Mouse (Mus musculus) left cerebral cortex, adult 2 months (tissue): ENCODE measurements around the gene Prcc. TPM values are rescaled to one million over a fixed set of nuclear protein-coding genes. Genes with fewer than 3 reads are reported as not detected.

Experiments used
- DNase-seq, 2 experiments: peaks; one replicate each; pipeline ENCODE4 v3.0.0; 2021 to 2022; ENCODE audit warnings: low spot score in 2 of 2, mixed read lengths in 1 of 2; ENCODE audit errors: extremely low spot score in 1 of 2
- H3K27ac ChIP-seq: fragments of 200-600 bp; 2 replicates; pipeline ENCODE4 v1.8.1; 2022
- H3K4me3 ChIP-seq: fragments of 200-600 bp; 2 replicates; pipeline ENCODE4 v1.8.1; 2022
- CTCF ChIP-seq: fragments of 200-600 bp; IDR thresholded peaks from 2 replicates; pipeline ENCODE4 v1.8.1; 2022; ENCODE audit warnings: antibody characterized with exemption, mild to moderate bottlenecking, moderate library complexity
- intact Hi-C: fragments of 180-260 bp; cut with DNase I; formaldehyde crosslinking; loops from one replicate; pipeline ENCODE4 v1.15.1; 2025
- total RNA-seq, 2 experiments: library from RNA; stranded (reverse); gene quantifications; 2 replicates each; pipeline ENCODE4 v1.2.3; 2021

Gene Prcc
- total RNA-seq, 2 experiments from 2014 or later = 58.3 to 60.6 TPM

DNA sequence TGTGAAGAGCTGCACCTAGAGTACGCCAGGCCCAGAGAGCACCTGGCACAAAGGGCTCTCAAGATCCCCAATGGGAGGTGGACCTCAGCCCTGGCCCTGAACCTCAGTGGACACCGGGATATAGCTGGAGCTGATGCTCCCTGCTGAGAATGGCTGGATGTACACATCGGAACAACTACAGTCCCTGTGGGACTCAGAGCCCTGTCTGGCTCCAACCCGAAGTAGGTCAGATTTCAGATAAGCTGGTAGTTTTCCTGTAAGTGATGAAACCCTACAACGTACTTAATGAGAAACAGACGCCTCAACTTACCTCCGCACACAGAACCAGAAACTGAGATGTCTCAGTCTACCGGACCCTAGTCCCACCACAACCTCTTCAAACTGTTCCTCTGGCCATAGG, 27.7 kb downstream of the Prcc start:
- H3K4me3 ChIP-seq = no peak overlapping the region
- DNase-seq = no peak
- TF ChIP-seq CTCF = no peak
- intact Hi-C loops = no loop called here
- no peak overlapping the region for H3K27ac ChIP-seq

DNA sequence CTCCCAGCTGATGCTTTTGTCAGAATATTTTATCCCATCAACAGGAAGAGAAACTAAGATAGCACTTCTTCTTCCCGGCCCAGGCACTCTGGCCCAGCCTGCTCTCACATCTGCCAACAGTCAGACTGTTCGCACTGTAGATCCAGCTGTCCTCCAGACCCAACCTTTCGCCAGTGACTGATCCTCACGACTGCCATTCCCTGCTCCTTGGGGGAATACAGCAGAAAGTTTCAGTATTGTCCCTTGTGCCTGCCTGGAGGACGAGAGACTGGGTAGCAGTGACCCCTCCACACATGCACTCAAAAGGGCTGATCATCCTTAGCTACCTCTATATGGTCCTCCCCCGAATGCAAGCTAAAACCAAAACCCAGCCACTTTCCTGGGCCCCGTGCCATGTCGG, 29.5 kb downstream of the Prcc start:
- DNase-seq = no peak
- H3K4me3 ChIP-seq = no peak overlapping the region
- intact Hi-C loops = no loop called here
- no peak overlapping the region for H3K27ac ChIP-seq
- TF ChIP-seq CTCF = no peak

DNA sequence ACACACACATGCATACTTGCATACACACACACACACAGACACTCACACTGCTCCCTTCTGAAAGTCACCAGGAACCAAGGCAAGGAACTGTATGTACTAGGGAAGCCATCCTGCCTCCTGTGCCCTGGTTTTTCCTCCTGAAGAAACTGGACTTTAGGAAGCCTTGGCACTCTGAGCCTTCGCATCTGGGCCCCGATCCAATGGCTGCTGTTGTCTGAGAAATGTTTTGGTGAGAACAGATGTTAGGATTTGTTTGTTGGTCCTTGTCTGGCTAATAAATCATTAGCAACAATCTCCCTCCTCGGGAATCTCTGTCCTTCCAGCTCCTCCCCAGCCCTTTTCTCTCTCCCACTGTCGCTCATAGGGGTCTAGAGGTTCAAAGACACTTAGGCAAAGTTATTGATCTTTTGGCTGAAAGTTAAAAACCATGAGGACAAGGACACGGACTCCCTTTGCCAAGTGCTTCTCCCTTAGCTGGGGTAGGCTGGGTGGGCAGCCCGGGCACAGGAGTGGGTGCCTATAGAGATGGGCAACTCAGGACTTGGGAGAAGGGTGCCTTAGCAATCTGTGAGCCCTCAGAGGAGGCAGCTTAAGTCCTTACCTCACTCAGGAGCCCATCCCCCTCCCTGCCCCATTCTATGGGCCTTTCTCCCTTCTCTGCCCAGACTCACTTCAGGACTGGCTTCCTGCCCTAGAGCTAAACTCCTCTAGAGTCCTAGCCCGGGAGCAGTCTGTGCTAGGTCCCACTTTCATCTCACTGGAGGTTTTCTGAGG, 30.4 kb downstream of the Prcc start:
- intact Hi-C loops = no loop called here
- no peak overlapping the region for H3K27ac ChIP-seq

DNA sequence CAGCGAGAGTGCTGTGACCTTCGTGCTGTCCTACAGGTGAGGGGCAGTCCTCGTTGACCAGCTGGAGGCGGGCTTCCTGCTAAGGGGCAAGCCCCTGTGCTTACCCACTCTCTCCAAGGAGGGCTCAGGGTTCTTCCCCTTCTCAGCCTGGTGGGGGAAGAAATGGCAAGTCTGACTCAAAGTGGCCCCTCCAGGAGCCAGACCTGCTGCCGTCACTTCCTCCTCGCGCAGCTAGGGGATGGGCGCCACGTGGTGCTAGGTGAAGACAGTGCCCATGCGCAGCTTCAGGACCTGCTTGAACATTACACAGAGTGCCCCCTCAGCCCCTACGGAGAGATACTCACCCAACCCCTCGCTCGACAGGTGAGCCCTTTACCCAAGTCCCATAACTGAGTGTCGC, 36.3 kb downstream of the Prcc start:
- Histone ChIP-seq H3K4me3 (no peak overlapping the region), H3K27ac (no peak overlapping the region)
- DNase-seq = no peak
- intact Hi-C loops = no loop called here
- no peak for TF ChIP-seq CTCF

More for the DNA sequence above, 30.4 kb downstream of the Prcc start:
- TF ChIP-seq CTCF = no peak
- DNase-seq = no peak
- no peak overlapping the region for H3K4me3 ChIP-seq

DNA sequence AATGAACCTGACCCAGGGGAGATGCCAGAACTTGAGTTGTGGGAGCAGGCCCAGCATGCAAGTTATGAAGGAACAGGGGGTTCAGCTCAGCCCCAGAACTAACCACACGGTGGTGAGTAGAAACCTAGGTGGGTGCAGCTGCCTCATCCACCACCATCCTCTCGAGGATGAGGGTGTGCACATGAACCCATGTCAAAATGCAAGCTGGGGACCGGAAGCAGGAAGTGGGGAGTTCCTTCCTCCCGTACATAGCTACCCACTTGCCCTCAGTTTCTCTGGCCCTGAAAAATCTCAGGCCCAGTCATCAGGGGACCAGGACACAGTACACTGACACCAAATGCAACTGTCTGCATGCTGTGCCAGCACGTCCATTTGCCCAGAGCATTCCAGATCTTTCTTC, 37.7 kb downstream of the Prcc start:
- H3K27ac ChIP-seq = no peak overlapping the region
- no peak for TF ChIP-seq CTCF
- DNase-seq = no peak
- intact Hi-C loops = no loop called here
- H3K4me3 ChIP-seq = no peak overlapping the region

DNA sequence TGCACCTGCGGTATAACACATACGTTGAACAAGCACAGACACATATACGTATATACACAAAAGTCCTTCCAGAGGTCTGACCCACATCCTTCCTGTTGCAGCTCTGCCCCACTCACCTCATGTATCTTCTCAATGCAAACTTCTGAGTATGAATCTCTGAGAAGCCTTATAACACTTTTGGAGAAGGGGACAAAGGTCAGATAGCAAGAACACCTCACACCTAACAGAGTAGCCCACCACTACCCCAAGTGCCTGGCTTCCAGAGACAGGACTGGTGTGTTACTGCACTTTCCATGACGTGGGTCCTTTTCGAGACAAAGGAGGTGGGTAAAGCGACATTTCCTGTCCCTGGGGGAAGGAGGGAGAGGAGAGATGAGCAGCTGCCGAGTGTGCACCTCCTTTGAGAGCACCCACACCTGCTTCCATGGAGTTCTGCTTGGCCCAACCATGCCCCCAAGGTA, 38.7 kb downstream of the Prcc start, which contains the start of gene Sh2d2a:
Gene Sh2d2a, plus strand, starts transcription at position 106 of the 461 bp plus-strand sequence.
- no peak within 1 kb of the TSS for H3K27ac ChIP-seq
- no peak for DNase-seq
- TF ChIP-seq CTCF = no peak
- H3K4me3 ChIP-seq = no peak within 1 kb of the TSS
- intact Hi-C loops = no loop called here

DNA sequence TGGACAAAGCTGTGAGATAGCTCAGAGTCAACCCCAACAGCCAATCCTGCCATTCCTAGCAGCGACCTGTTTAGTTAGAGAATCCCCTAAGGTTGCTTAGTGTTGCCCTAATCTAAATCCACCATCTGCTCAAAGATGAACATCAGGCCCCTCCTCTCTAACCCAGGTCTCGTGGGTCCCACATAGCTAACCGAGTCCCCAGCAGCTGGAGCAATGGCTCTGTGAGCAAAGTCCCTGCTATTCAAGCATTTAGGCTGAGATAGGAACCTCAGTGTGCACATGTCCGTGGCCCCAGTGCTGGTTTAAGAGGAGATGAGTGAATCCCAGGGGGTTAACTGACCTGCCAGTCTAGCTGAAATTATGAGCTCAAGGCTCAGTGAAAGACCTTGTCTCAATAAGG, 39.2 kb downstream of the Prcc start:
- intact Hi-C loops = no loop called here
- no peak for DNase-seq
- H3K4me3 ChIP-seq = no peak overlapping the region
- no peak for TF ChIP-seq CTCF
- H3K27ac ChIP-seq = no peak overlapping the region

DNA sequence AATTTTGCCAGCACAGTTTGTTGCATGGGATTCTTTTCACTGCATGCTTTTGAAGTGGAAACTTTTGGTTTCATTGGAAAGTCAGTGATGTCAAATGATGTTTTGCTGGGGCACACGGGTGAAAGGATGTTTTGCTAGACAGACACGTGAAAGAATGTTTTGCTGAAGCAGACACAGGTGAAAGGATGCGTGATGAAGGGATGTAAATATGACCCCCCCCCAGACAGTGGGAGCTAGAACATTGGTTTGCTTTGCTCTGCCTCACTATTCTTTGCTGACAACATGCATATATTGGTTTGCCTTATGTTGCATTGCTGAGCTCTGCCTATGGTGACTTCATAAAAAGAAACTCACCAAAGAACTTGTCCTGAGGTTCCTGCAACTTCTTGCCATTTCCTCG, 40.4 kb downstream of the Prcc start:
- Histone ChIP-seq H3K27ac (no peak overlapping the region), H3K4me3 (no peak overlapping the region)
- TF ChIP-seq CTCF = no peak
- intact Hi-C loops = no loop called here
- no peak for DNase-seq

DNA sequence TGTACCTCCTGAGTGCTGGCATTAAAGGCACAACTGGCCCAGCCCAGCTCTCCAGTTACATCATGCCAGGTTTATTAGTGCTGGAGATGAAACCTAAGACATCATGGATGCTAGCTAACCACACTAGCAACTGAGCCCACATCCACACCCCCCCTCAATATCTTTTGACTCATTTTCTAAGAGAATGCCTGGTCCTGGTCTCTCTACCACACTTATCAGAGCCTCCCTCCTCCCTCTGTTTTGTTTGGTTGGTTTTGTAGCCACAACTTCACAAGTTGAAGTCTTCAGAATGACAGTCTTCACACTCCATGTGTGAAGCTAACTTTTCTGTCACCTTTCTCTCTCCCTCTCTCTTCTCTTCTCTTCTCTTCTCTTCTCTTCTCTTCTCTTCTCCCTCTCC, 44.5 kb downstream of the Prcc start:
- intact Hi-C loops = loop anchor here (2.0 kb wide), 1 partner anchor 70 kb away; no protein-coding TSS in a partner anchor
- Histone ChIP-seq H3K4me3 (no peak overlapping the region), H3K27ac (no peak overlapping the region)
- no peak for TF ChIP-seq CTCF
- DNase-seq = no peak

DNA sequence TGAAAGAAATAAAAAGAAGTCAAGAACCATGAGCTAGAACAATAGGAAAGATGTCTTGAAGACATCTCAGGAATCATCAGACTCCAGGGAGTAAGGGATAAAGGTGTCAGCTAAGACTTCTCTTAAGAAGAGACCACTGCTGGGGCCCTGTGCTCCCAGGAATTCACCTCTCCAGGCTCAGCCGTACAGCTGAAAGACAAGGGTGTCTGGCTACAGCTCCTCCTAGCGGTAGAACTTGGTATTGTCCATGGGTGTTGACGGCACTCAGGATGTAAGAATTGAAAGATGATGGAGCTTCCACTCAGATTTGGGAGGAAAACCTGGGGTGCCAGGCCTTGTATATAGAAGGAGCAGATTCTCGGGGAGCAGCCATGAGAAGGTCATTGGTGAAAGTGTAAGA, 46.8 kb downstream of the Prcc start:
- peak; percentile 64 to 82 for DNase-seq
- TF ChIP-seq CTCF = peak; percentile 97
- intact Hi-C loops = no loop called here

DNA sequence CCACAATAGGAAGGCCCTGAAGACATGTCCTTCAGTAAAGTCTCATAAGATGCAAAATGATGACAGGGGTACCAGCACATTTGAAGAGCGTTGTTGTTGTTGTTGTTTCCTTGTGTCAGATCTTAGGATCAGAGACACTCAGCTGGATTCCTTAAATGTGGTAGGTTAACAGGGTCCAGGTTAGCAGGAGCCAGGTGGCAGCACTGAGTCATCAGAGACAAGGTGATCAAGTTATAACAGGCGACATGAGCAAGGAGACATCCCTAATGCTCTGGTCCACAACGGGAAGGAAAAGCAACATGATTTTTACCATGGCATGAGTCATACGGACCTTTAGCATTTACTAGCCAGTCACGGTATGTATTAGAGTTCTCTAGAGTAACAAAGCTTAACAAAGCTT, 51.9 kb downstream of the Prcc start:
- no peak; the same call in 1 of the 2 replicates for TF ChIP-seq CTCF
- Histone ChIP-seq H3K4me3 (no peak overlapping the region), H3K27ac (no peak overlapping the region)
- no peak for DNase-seq
- intact Hi-C loops = no loop called here

More for the DNA sequence above, 46.8 kb downstream of the Prcc start:
- Histone ChIP-seq H3K4me3 (no peak overlapping the region), H3K27ac (no peak overlapping the region)

DNA sequence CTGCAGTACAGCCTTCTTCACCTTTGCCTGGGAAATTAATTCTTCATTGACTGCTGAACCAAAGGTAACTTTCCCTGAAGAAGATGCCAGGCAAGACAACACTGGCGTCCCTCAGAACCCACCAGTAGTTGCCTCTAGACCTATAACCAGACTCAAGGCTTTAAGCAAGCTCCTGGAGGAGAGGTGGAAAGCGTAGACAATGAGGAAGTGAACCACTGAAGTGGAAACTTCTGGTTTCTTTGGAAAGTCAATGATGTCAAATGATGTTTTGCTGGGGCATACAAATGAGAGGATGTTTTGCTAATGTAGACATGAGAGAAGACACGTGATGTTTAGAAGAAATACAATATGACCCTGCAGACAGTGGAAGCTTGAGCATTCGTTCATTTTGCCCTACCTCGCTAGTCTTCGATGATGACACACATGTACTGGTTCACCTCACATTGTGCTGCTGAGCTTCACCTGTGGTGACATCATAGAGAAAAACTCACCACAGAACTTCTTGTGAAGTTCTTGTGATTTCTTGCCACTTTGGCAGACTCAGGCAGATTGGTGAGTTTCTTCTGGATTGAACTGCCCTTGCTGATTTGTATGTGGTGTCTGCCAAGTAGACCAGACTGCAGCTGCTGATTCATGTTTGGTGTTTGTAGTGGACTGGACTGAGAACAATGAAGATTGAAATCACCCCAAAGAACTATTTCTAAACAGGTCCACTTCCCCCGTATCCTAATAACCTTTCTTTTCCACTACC, 53.1 kb downstream of the Prcc start:
- intact Hi-C loops = no loop called here
- Histone ChIP-seq H3K4me3 (no peak overlapping the region), H3K27ac (no peak overlapping the region)
- DNase-seq = no peak
- TF ChIP-seq CTCF = no peak
